Mouse (Mus musculus): ENCODE data around the gene Pitpnm3.

Gene Pitpnm3

DNA sequence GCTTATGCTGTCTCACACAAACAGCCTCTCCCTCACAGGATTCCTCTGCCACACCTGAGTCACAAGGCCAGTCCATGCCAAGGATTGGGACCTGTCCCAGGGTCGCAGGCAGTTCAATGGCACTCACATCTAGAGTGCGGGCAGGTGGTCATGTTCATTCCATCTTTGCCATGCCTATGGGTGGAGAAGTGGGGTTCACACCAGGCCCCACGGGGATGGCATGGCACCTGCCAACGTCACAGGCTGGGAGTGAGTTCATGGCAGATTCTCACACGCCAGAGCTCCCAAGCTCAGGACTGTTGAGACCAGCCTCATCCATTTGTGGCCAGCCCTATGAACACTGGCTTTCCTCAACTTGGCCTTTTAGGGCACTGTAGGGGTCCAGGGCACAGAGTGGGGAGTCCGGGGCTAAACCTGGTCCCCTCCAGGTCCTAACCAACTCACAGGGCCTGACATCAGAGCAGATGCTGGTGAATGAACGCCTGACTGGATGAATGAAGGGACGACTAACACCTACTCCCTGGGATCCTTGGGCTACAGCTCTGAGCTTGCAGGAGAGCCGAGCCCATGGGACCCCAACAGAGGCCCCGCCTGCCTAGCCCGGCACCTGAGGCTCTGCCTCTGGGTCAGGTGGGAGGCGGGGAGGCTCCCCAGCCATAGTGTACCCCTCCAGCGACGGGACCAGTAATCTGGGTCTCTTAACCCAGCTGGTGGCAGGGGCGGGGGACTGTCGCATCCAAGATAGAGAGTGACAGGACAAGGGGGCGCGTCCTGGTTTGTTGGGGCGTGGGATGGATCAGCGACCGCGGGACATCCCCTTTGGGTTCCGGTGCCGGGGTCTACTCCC, 819 bp downstream of the Pitpnm3 start:
- DNase-seq = no peak

DNA sequence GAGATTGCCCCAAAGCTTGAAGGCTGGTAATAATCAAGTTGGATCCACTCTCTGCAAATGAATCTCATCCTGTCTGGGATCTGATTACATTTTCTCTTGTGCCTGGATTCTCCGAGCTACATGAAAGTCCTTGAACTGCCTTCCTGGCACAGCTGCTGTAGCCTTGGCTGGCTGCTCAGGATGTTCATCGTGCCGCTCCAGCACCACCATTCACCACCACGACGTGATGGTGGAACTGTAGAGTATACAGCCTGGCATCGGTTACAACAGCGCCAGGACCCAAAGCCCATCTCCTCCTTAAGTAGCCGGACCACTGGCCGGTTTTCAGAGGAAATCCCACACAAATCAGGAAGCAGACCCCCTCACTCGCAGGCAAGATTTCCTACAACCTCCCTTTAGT, 2.5 kb downstream of the Pitpnm3 start:
- no peak for DNase-seq

- DNase-seq = peak; percentile 81
Observed at GRCm38 (mm10) chr11:72132266-72132665, 3.3 kb downstream of the Pitpnm3 start.

GRCm38 (mm10) chr11:72131697-72132096, 3.9 kb downstream of the Pitpnm3 start:
- DNase-seq = no peak

DNA sequence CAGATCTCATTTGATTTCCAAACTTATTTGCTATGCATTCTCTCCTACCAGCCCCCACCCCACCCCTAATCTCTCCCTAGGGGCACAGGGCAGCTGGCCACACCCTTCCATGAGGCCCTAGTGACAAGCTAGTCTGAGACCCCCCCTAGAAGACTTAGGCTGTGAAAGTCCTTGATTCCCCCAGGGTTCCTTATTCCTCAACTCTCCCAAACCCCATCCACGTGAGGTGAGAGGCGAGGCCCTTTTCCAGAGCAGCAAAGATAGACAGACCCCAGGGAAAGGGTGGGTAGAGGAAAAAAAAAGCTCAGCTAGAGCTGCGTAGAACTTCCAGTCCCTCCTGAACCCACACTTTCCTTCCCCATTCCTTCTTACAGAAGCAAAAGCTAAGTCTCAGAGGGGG, 4.7 kb downstream of the Pitpnm3 start:
- DNase-seq = no peak

GRCm38 (mm10) chr11:72130472-72130871, 5.1 kb downstream of the Pitpnm3 start:
- DNase-seq = no peak

- no peak for DNase-seq
Observed at GRCm38 (mm10) chr11:72130021-72130420, 5.6 kb downstream of the Pitpnm3 start.

- no peak for DNase-seq
Observed at GRCm38 (mm10) chr11:72129032-72129894, 6.3 kb downstream of the Pitpnm3 start.

DNA sequence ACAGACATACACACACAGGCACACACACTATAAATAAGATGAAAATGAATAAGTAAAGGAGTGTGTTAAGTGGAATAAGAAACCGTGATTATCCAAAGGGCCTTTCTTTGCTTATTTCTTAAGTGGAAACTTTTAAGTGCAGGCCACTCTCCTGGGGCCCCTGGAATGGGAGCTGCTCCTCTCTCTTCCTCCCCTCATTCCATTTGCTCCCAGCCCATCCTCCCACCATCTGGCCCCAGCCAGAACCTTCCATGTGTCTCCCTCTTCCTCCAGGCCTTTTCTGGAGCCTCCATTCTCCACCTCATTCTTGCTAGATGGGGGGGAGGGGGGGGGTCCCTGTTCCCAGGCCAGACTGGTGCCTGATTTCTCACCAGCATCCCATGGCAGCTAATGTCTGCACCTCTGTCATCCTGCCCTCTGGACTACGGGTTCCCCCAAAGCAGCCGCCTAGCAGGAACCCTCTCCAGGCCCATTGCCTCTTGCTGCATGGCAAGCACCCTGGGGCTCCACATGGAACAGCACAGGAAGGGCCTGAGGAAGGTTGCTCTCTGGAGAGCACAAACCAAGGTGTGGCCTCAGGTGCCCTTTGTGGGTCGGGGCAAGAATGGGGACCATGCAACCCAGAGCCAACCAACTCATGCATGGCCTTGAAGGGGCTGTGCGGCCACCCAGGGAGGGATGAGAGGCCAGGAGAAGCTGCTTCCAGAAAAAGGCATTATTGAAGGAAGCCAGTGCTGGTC, 8.0 kb downstream of the Pitpnm3 start:
- DNase-seq = no peak

GRCm38 (mm10) chr11:72125781-72126180, 9.8 kb downstream of the Pitpnm3 start:
- no peak for DNase-seq

GRCm38 (mm10) chr11:72123531-72123930, 12.0 kb downstream of the Pitpnm3 start:
- no peak for DNase-seq

DNA sequence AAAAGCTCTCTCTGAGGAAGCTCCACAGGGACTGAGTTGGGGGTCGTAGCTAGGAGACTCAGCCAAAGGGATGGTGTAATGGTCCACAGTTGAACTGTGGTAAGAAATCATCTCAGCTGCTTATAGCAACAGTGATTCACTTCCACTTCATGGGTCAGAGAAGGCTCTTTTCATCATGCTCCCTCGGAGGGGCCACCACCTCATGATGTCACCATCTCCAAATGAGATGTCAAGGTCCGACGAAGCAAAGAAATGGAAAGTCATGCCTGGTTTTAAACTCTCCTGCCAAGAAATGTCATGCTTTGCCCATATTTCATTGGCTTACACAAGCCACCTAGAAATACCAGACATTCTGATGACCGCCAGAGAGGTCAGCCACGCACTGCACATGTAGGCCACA, 15.2 kb downstream of the Pitpnm3 start:
- DNase-seq = no peak

DNA sequence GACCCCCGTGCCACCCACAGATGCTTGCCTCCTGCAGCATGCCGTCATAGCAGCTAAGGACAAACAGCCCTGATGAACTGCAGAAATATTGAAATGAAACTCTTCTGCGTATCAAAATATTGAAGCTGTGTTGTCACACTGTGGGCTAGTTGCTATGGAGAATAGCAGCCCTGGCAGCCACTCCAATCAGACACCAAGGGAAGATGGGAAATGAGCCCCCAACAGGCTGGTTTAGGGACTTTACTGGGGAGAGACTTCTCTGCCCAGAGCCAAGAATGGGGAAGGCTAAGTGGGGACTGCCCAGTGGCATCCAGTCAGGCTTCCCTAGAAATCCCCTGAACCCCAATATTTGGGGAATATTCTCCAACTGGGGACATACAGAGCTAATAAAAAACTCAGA, 16.9 kb downstream of the Pitpnm3 start:
- DNase-seq = no peak

GRCm38 (mm10) chr11:72113296-72113695, 22.3 kb downstream of the Pitpnm3 start:
- no peak for DNase-seq

- no peak for DNase-seq
Observed at GRCm38 (mm10) chr11:72110726-72111125, 24.9 kb downstream of the Pitpnm3 start.

- no peak for DNase-seq
Observed at GRCm38 (mm10) chr11:72104223-72104622, 31.4 kb downstream of the Pitpnm3 start.

GRCm38 (mm10) chr11:72103530-72103929, 32.0 kb downstream of the Pitpnm3 start:
- no peak for DNase-seq

GRCm38 (mm10) chr11:72100996-72101395, 34.6 kb downstream of the Pitpnm3 start:
- DNase-seq = no peak

DNA sequence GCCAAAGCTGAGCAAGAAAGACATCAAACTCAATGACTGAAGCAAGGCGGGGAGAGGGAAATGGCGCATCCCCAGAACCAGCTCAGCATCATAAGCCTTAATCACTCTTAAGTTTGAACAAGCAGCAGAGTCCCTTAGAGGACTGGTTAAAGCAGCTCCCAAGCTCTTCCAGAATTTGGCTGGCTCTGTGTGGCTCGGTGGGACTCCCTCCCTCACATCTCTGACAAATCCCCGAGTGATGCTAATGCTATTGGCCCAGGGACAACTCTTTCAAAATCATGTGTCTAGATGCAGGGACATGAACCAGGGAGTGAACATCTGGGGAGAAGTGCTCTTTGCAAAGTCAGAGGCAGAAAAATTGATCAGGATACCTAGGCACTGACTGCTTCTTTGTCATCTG, 36.4 kb downstream of the Pitpnm3 start:
- DNase-seq = no peak

DNA sequence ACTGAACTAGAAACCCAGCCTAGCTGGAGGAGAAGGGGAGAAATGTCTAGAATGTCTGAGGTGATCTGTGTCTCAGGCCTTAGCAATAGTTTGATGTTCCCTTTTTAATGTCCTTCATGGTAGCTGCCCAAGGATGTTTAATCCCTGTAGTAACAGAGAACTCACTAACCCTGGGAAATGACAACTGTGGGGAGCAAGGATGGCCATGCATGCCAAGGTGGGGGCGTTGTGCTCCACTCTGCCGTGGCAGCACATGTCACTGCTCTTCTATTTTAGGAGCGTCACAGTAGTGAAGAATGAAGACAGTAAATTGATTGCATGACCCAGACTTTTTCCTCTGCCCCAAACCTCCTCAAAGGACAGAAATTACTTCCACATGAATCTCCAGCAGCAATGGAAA, 37.6 kb downstream of the Pitpnm3 start:
- DNase-seq = no peak

DNA sequence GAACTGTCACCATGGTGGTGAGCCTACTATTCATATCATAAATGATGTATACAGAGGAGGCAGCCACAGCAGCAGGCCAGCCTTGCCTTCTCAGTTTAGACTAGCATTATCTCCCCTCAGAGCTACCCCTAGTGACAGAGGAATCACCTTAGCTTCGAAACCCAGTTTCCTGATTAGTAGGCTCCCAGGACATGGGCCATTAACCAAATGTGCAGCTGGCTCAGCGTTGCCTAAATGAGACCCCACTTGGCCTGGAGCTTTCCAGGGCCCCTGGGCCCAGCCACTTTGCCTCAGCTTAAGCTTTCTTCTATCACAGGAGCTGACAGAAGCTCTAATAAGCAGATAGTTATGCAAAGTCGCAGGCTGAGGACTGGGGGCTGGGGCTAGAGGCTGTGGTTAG, 39.6 kb downstream of the Pitpnm3 start:
- DNase-seq = no peak

DNA sequence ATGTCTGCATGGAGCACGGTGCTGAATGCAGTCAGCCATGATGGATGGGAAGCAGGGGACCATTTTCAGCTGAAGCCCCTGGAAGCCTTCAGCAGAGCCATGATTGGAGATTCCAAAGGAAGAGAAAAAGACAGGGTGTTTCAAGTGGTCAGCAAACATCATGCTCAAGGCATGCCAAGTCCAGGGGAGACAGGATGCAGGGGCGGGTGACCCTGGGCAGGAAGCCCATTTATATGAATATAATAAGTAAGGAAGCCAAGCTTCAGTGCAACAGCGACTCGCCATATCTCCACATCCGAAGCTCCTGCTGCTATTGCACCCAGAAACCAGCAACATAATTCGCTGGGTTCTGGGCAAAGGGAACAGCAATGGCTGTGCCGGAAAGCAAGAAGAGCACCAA, 41.1 kb downstream of the Pitpnm3 start:
- DNase-seq = peak; percentile 71

GRCm38 (mm10) chr11:72092390-72092789, 43.2 kb downstream of the Pitpnm3 start:
- DNase-seq = no peak

All from kidney, postnatal 14 days (tissue).